Mouse (Mus musculus) MEL (cell line): Measurements from ENCODE around the gene Kcne4. TPM values are rescaled to one million over a fixed set of nuclear protein-coding genes. Genes with fewer than 3 reads are reported as not detected.

ENCODE experiments used
- DNase-seq: peaks from one replicate; pipeline ENCODE4 v3.0.0; 2011; ENCODE audit warnings: low read depth, low spot score
- H3K27ac ChIP-seq: 2 replicates; pipeline ENCODE4 v1.5.1; 2012; ENCODE audit warnings: low read depth, mild to moderate bottlenecking, control low read depth, low read length, moderate library complexity; ENCODE audit not compliant: control insufficient read depth
- H3K27me3 ChIP-seq, 2 experiments: fragments of 150-350 bp in 1 of 2; sonication (generic) in 1 of 2; 2 replicates each; pipeline ENCODE4 v1.6.1; 2012; ENCODE audit warnings: low read length in 2 of 2, mild to moderate bottlenecking in 2 of 2, improper control_type of control experiment in 1 of 2, moderate library complexity in 1 of 2; ENCODE audit not compliant: insufficient read depth in 2 of 2, control insufficient read depth in 1 of 2
- H3K36me3 ChIP-seq, 2 experiments: 2 replicates each; pipeline ENCODE4 v1.6.1; 2012 to 2014; ENCODE audit warnings: low read length in 2 of 2, improper control_type of control experiment in 1 of 2, inconsistent platforms in 1 of 2, mild to moderate bottlenecking in 1 of 2; ENCODE audit not compliant: insufficient read depth in 2 of 2, control insufficient read depth in 1 of 2
- H3K4me1 ChIP-seq, 2 experiments: fragments of 150-350 bp in 1 of 2; sonication (generic) in 1 of 2; 2 replicates each; pipeline ENCODE4 v1.6.1; 2012; ENCODE audit warnings: low read length in 2 of 2, improper control_type of control experiment in 1 of 2, mild to moderate bottlenecking in 1 of 2; ENCODE audit not compliant: insufficient read depth in 2 of 2, control insufficient read depth in 1 of 2
- H3K4me3 ChIP-seq, 2 experiments: fragments of 150-350 bp in 1 of 2; sonication (generic) in 1 of 2; 2 replicates each; pipeline ENCODE4 v1.5.1; 2012; ENCODE audit warnings: low read depth in 2 of 2, low read length in 2 of 2, mild to moderate bottlenecking in 2 of 2, moderate library complexity in 2 of 2, control low read depth in 1 of 2, improper control_type of control experiment in 1 of 2; ENCODE audit not compliant: control insufficient read depth in 1 of 2, insufficient read depth in 1 of 2
- H3K79me2 ChIP-seq: 2 replicates; pipeline ENCODE4 v1.6.1; 2012; ENCODE audit warnings: mild to moderate bottlenecking, low read length, moderate library complexity; ENCODE audit not compliant: control insufficient read depth, poor library complexity, insufficient read depth
- H3K9ac ChIP-seq: 2 replicates; pipeline ENCODE4 v1.6.1; 2012; ENCODE audit warnings: low read depth, mild to moderate bottlenecking, control low read depth, low read length, moderate library complexity; ENCODE audit not compliant: control insufficient read depth, poor library complexity, severe bottlenecking
- H3K9me3 ChIP-seq: fragments of 150-350 bp; sonication (generic); replicated peaks from 2 replicates; pipeline ENCODE4 v1.6.1; 2012; ENCODE audit warnings: mild to moderate bottlenecking, low read length, improper control_type of control experiment, moderate library complexity; ENCODE audit not compliant: insufficient read depth
- CHD2 ChIP-seq: IDR thresholded peaks from 2 replicates; pipeline ENCODE4 v1.6.1; 2011; ENCODE audit warnings: low read length, improper control_type of control experiment
- CTCF ChIP-seq, 3 experiments: IDR thresholded peaks in 2 of 3; conservative IDR thresholded peaks in 1 of 3; 2 replicates each; pipeline ENCODE4 v1.5.1; 2011 to 2012; ENCODE audit warnings: low read length in 3 of 3, low read depth in 2 of 3, mild to moderate bottlenecking in 2 of 3, improper control_type of control experiment in 1 of 3, inconsistent platforms in 1 of 3, mixed read lengths in 1 of 3, moderate library complexity in 1 of 3; ENCODE audit not compliant: control insufficient read depth in 1 of 3, insufficient read depth in 1 of 3, poor library complexity in 1 of 3, severe bottlenecking in 1 of 3
- ELF1 ChIP-seq: IDR thresholded peaks from 2 replicates; pipeline ENCODE4 v1.6.1; 2014; ENCODE audit warnings: low read depth, mild to moderate bottlenecking, inconsistent platforms, low read length, improper control_type of control experiment, moderate library complexity
- EP300 ChIP-seq, 2 experiments: IDR thresholded peaks; 2 replicates each; pipeline ENCODE4 v1.6.1; 2011; ENCODE audit warnings: improper control_type of control experiment in 2 of 2, low read length in 2 of 2, low read depth in 1 of 2, mild to moderate bottlenecking in 1 of 2
- HCFC1 ChIP-seq: IDR thresholded peaks from 2 replicates; pipeline ENCODE4 v1.6.1; 2012; ENCODE audit warnings: low read depth, mild to moderate bottlenecking, inconsistent platforms, low read length, improper control_type of control experiment, moderate library complexity
- JUND ChIP-seq: IDR thresholded peaks from 2 replicates; pipeline ENCODE4 v1.6.1; 2011; ENCODE audit warnings: low read depth, mild to moderate bottlenecking, improper control_type of control experiment, low read length
- KAT2A ChIP-seq: conservative IDR thresholded peaks from 2 replicates; pipeline ENCODE4 v1.6.1; 2012; ENCODE audit warnings: low read depth, low read length, improper control_type of control experiment, inconsistent platforms
- MAX ChIP-seq: IDR thresholded peaks from 2 replicates; pipeline ENCODE4 v1.6.1; 2011; ENCODE audit warnings: low read length, improper control_type of control experiment
- MAZ ChIP-seq: IDR thresholded peaks from 2 replicates; pipeline ENCODE4 v1.6.1; 2012; ENCODE audit warnings: low read depth, mild to moderate bottlenecking, inconsistent platforms, low read length, improper control_type of control experiment
- MYB ChIP-seq: IDR thresholded peaks from 2 replicates; pipeline ENCODE4 v1.6.1; 2011; ENCODE audit warnings: mild to moderate bottlenecking, low read depth, low read length, improper control_type of control experiment
- NELFE ChIP-seq: IDR thresholded peaks from 2 replicates; pipeline ENCODE4 v1.6.1; 2011; ENCODE audit warnings: low read depth, low read length, improper control_type of control experiment
- NRF1 ChIP-seq: IDR thresholded peaks from 2 replicates; pipeline ENCODE4 v1.6.1; 2014; ENCODE audit warnings: low read depth, mild to moderate bottlenecking, inconsistent platforms, low read length, improper control_type of control experiment, moderate library complexity; ENCODE audit not compliant: poor library complexity, insufficient read depth, severe bottlenecking
- POLR2AphosphoS5 ChIP-seq: IDR thresholded peaks from 2 replicates; pipeline ENCODE4 v1.6.1; 2012; ENCODE audit warnings: low read depth, borderline replicate concordance, mild to moderate bottlenecking, inconsistent platforms, low read length, moderate library complexity, mixed read lengths
- RCOR1 ChIP-seq: IDR thresholded peaks from 2 replicates; pipeline ENCODE4 v1.6.1; 2012; ENCODE audit warnings: low read depth, mild to moderate bottlenecking, inconsistent platforms, low read length, improper control_type of control experiment
- TBP ChIP-seq: IDR thresholded peaks from 2 replicates; pipeline ENCODE4 v1.8.0; 2011; ENCODE audit warnings: low read depth, low read length, improper control_type of control experiment
- UBTF ChIP-seq: IDR thresholded peaks from 2 replicates; pipeline ENCODE4 v1.6.1; 2012; ENCODE audit warnings: low read depth, mild to moderate bottlenecking, inconsistent platforms, low read length, improper control_type of control experiment, moderate library complexity, borderline replicate concordance; ENCODE audit not compliant: insufficient read depth
- USF1 ChIP-seq: IDR thresholded peaks from 2 replicates; pipeline ENCODE4 v1.6.1; 2014; ENCODE audit warnings: low read depth, mild to moderate bottlenecking, inconsistent platforms, low read length, improper control_type of control experiment, moderate library complexity
- USF2 ChIP-seq, 2 experiments: IDR thresholded peaks; 2 replicates each; pipeline ENCODE4 v1.6.1; 2011 to 2012; ENCODE audit warnings: improper control_type of control experiment in 2 of 2, low read length in 2 of 2, borderline replicate concordance in 1 of 2, inconsistent platforms in 1 of 2, low read depth in 1 of 2, mild to moderate bottlenecking in 1 of 2; ENCODE audit not compliant: insufficient read depth in 1 of 2
- ZMIZ1 ChIP-seq: IDR thresholded peaks from 2 replicates; pipeline ENCODE4 v1.6.1; 2012; ENCODE audit warnings: low read depth, mild to moderate bottlenecking, inconsistent platforms, low read length, improper control_type of control experiment, moderate library complexity
- ZNF384 ChIP-seq: IDR thresholded peaks from 2 replicates; pipeline ENCODE4 v1.6.1; 2012; ENCODE audit warnings: low read depth, mild to moderate bottlenecking, inconsistent platforms, low read length, improper control_type of control experiment
- polyA plus RNA-seq, 2 experiments: library from polyadenylated mRNA; stranded (reverse) in 1 of 2; unstranded in 1 of 2; fragments of >175 nt in 1 of 2; fragments of >200 nt in 1 of 2; gene quantifications; 2 replicates each; pipeline versions ENCODE4 v1.2.1 to v1.2.4; 2012; ENCODE audit warnings: low replicate concordance in 2 of 2, low read depth in 1 of 2; ENCODE audit not compliant: insufficient read length in 2 of 2, insufficient read depth in 1 of 2, missing spikeins in 1 of 2
- total RNA-seq: library from RNA; depleted of rRNA; stranded (reverse); fragments of 300-350 nt; gene quantifications from 2 replicates; pipeline ENCODE4 v1.2.3, GENCODE M21; 2012

Gene Kcne4
- total and polyA plus RNA-seq, 3 experiments = not detected

DNA sequence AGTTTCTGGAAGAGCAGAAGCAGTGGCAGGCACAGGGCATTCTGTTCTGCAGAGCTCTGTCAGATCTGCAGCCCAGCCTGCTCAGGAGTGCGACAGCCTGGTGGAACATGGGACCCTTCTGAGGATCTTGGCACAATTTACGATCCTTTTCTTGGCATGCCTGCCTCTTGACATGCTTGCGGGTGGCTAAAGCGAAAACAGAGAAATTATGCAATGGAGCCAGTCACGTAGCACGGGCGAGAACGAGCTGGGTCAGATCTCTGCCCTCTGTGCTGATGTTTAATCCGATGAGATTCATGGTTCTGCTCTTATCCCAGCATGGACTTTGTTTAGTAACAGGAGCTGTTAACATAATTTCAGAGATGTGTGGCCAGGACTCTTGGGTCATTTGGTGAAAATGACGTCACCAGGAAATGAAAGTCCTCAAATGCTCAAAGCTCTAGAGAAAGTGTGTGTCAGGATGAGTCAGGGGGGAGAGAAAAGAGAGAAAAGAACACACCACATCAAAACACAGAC, 4.5 kb upstream of the Kcne4 start:
- no peaks in the 10 kb centered on the region for H3K9me3 ChIP-seq
- no peak for DNase-seq
- no peaks in the 10 kb centered on the region for H3K4me1 ChIP-seq
- no peak overlapping the region for H3K4me3 ChIP-seq
- H3K27ac ChIP-seq = no peak overlapping the region
- no peaks in the 10 kb centered on the region for H3K36me3 ChIP-seq
- no peaks in the 10 kb centered on the region for H3K27me3 ChIP-seq
- TF ChIP-seq TBP (no peak), ZMIZ1 (no peak), MYB (no peak), CTCF (IDR thresholded peaks at IDR 0.05 in 2 of 3, conservative IDR thresholded peaks at IDR 0.05 in 1 of 3; ENCODE audit: control insufficient read depth in 1 of 3, insufficient read depth in 1 of 3, low read depth in 2 of 3, low read length in 3 of 3, poor library complexity in 1 of 3, severe bottlenecking in 1 of 3) (no peak), ELF1 (no peak), JUND (no peak), CHD2 (no peak)
- H3K9ac ChIP-seq = no peak overlapping the region
- no peaks in the 10 kb centered on the region for H3K79me2 ChIP-seq

DNA sequence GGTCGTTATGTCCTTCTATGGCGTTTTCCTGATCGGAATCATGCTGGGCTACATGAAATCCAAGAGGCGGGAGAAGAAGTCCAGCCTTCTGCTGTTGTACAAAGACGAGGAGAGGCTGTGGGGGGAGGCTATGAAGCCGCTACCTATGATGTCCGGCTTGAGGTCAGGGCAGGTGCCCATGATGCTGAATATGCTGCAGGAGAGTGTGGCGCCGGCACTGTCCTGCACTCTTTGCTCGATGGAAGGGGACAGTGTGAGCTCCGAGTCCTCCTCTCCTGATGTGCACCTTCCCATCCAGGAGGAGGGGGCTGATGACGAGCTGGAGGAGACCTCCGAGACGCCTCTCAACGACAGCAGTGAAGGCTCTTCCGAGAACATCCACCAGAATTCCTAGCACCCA, 1.2 kb downstream of the Kcne4 start:
- no peaks in the 10 kb centered on the region for H3K4me1 ChIP-seq
- H3K4me3 ChIP-seq = no peak overlapping the region

More for the DNA sequence above, 1.2 kb downstream of the Kcne4 start:
- Histone ChIP-seq H3K9me3 (no peaks in the 10 kb centered on the region), H3K27ac (no peak overlapping the region), H3K79me2 (no peaks in the 10 kb centered on the region), H3K27me3 (no peaks in the 10 kb centered on the region), H3K36me3 (no peaks in the 10 kb centered on the region), H3K9ac (no peak overlapping the region)
- TF ChIP-seq ZMIZ1 = no peak
- no peak for TF ChIP-seq JUND
- no peak for TF ChIP-seq MAX
- TF ChIP-seq NELFE = no peak
- TF ChIP-seq CHD2 = no peak
- TF ChIP-seq TBP = no peak
- no peak for TF ChIP-seq RCOR1
- no peak for TF ChIP-seq NRF1
- no peak for TF ChIP-seq ELF1
- no peak for TF ChIP-seq MAZ
- TF ChIP-seq USF2 (IDR thresholded peaks at IDR 0.05; ENCODE audit: borderline replicate concordance in 1 of 2, insufficient read depth in 1 of 2, low read depth in 1 of 2, low read length in 2 of 2) = no peak
- no peak for TF ChIP-seq KAT2A
- TF ChIP-seq USF1 = no peak
- TF ChIP-seq EP300 (IDR thresholded peaks at IDR 0.05; ENCODE audit: low read depth in 1 of 2, low read length in 2 of 2) = no peak
- no peak for TF ChIP-seq POLR2AphosphoS5
- no peak for TF ChIP-seq HCFC1
- no peak for TF ChIP-seq UBTF
- no peak for TF ChIP-seq ZNF384
- TF ChIP-seq CTCF (IDR thresholded peaks at IDR 0.05 in 2 of 3, conservative IDR thresholded peaks at IDR 0.05 in 1 of 3; ENCODE audit: control insufficient read depth in 1 of 3, insufficient read depth in 1 of 3, low read depth in 2 of 3, low read length in 3 of 3, poor library complexity in 1 of 3, severe bottlenecking in 1 of 3) = no peak
- no peak for DNase-seq
